ENCODE assay signal across 10 mouse cellular contexts in the genomic region with DNA sequence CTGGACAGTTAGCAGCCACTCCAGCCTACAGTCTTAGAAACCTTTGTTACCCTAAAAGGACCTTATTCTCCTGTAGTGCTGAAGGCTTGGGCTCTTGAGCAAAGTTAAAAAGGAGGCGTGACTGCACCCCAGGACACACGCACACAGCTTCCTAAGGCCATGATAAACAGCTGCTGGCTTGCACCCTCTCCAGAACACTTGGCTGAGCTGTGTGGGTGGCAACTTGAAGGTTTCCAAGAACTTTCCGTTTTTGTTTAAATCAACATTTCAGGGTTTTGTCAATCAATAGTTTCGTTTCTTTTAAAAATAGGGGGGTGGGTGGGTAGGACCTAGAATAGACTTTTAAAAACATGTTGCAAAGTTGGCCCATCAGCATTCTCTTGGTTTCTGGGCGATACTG. TPM values are rescaled to one million over a fixed set of nuclear protein-coding genes. Genes with fewer than 3 reads are reported as not detected.
DNase-seq lines count a peak whose midpoint lies in the region; ATAC-seq and TF ChIP-seq lines count a peak whose summit lies in the region.
"Had no signal": no experiment of that assay in that cellular context is flagged by ENCODE, and none has a peak within 500 bp of the region (broad histone marks: within the 10 kb centered on the region; RNA-seq: fewer than 3 reads in every experiment).

No protein-coding gene starts in this region.

- H3K79me2 ChIP-seq in liver, adult 2 months (ENCODE audit: control insufficient read depth, insufficient read depth, low read length) = peaks cover 3% of the 10 kb centered on the region; the same call in 1 of the 2 replicates

- peaks cover 15% of the 10 kb centered on the region for H3K4me1 ChIP-seq in liver, adult 2 months (ENCODE audit: control insufficient read depth, insufficient read depth, low read length)
- H3K4me1 ChIP-seq in hindbrain, embryonic 11.5 days (replicated peaks; ENCODE audit: control insufficient read depth, insufficient read depth, low read length) = 0 out of 2 replicates have a peak, but pooled peaks cover 2% of the 10 kb centered on the region
- H3K4me1 ChIP-seq in lung, embryonic 16.5 days (replicated peaks; ENCODE audit: control insufficient read depth, insufficient read depth, low read length) = no peaks in the 10 kb centered on the region; the same call in 1 of the 2 replicates
- H3K4me1 ChIP-seq in stomach, embryonic 16.5 days (ENCODE audit: control insufficient read depth, insufficient read depth, low read length) = 0 out of 2 replicates have a peak, but pooled peaks cover 2% of the 10 kb centered on the region
- no peaks in the 10 kb centered on the region for H3K4me1 ChIP-seq in thymus, adult 2 months (replicated peaks; ENCODE audit: control insufficient read depth, insufficient read depth, low read length)

- WGBS in liver, adult 2 months = 10% methylated on average over 5 of the region's 5 CpGs
- WGBS in hindbrain, embryonic 11.5 days = 46% methylated on average over 5 of the region's 5 CpGs
- 24% methylated on average over 5 of the region's 5 CpGs for WGBS in lung, embryonic 16.5 days
- WGBS in stomach, embryonic 16.5 days = 26% methylated on average over 5 of the region's 5 CpGs
- 35% methylated on average over 5 of the region's 5 CpGs for WGBS in thymus, adult 2 months

- no peak for TF ChIP-seq CTCF in liver, adult 2 months (IDR thresholded peaks at IDR 0.05; ENCODE audit: low read depth, low read length)
- TF ChIP-seq CTCF in thymus, adult 2 months (IDR thresholded peaks at IDR 0.05; ENCODE audit: borderline replicate concordance, control insufficient read depth, extremely low read depth, insufficient read depth, low read length, poor library complexity) = no peak

- H3K36me3 ChIP-seq in liver, adult 2 months (ENCODE audit: control insufficient read depth, insufficient read depth, low read length) = no peaks in the 10 kb centered on the region
- no peaks in the 10 kb centered on the region for H3K36me3 ChIP-seq in hindbrain, embryonic 11.5 days (ENCODE audit: control insufficient read depth, insufficient read depth, low read length)
- H3K36me3 ChIP-seq in lung, embryonic 16.5 days (ENCODE audit: control insufficient read depth, insufficient read depth, low read length) = no peaks in the 10 kb centered on the region
- H3K36me3 ChIP-seq in stomach, embryonic 16.5 days (ENCODE audit: control insufficient read depth, insufficient read depth, low read length) = no peaks in the 10 kb centered on the region
- H3K36me3 ChIP-seq in thymus, adult 2 months (ENCODE audit: control insufficient read depth, insufficient read depth, low read length) = no peaks in the 10 kb centered on the region

- DNase-seq in liver, adult 2 months (ENCODE audit: extremely low read depth, low read depth, low spot score) = peak; percentile 88
- no peak for DNase-seq in liver
- no peak for DNase-seq in hindbrain, embryonic 11.5 days (ENCODE audit: low spot score)
- DNase-seq in left cerebral cortex, adult 18-20 months (ENCODE audit: low spot score in 2 of 2) = no peak
- no peak for DNase-seq in ovary, adult 18-20 months (ENCODE audit: low spot score)
- DNase-seq in thymus, adult 2 months = no peak
- DNase-seq: cerebellum, adult 11-12 months had no signal

- no peak for ATAC-seq in hindbrain, embryonic 11.5 days (ENCODE audit: low FRiP score)
- no peak for ATAC-seq in lung, embryonic 16.5 days (ENCODE audit: low read depth)
- ATAC-seq in stomach, embryonic 16.5 days (ENCODE audit: insufficient read depth, low FRiP score) = peak; percentile 27; the same call in 1 of the 2 replicates

- 0 out of 2 replicates have a peak, but pooled peaks have one; percentile 12 for TF ChIP-seq POLR2A in liver, adult 2 months (IDR thresholded peaks at IDR 0.05; ENCODE audit: extremely low read depth, insufficient read depth, low read length)
- no peak for TF ChIP-seq POLR2A in thymus, adult 2 months (IDR thresholded peaks at IDR 0.05; ENCODE audit: control insufficient read depth, extremely low read depth, insufficient read depth, low read length, poor library complexity)

- no peaks in the 10 kb centered on the region for H3K27me3 ChIP-seq in liver, adult 2 months (ENCODE audit: control insufficient read depth, insufficient read depth, low read length)
- H3K27me3 ChIP-seq in hindbrain, embryonic 11.5 days (ENCODE audit: control insufficient read depth, insufficient read depth, low read length) = 0 out of 2 replicates have a peak, but pooled peaks cover 2% of the 10 kb centered on the region
- no peaks in the 10 kb centered on the region for H3K27me3 ChIP-seq in lung, embryonic 16.5 days (ENCODE audit: control insufficient read depth, insufficient read depth, low read depth, low read length)
- 0 out of 2 replicates have a peak, but pooled peaks cover 7% of the 10 kb centered on the region for H3K27me3 ChIP-seq in stomach, embryonic 16.5 days (ENCODE audit: control insufficient read depth, insufficient read depth, low read length)
- H3K27me3 ChIP-seq in thymus, adult 2 months (ENCODE audit: control insufficient read depth, insufficient read depth, low read length) = no peaks in the 10 kb centered on the region

- H3K9ac ChIP-seq in liver, adult 2 months (ENCODE audit: low read depth, low read length) = peak overlapping the region; percentile 86
- no peak overlapping the region for H3K9ac ChIP-seq in hindbrain, embryonic 11.5 days (ENCODE audit: low read depth, low read length)
- peak overlapping the region; percentile 73 for H3K9ac ChIP-seq in lung, embryonic 16.5 days (ENCODE audit: low read length)
- H3K9ac ChIP-seq in stomach, embryonic 16.5 days (ENCODE audit: low read length) = peak overlapping the region; percentile 75

- no peaks in the 10 kb centered on the region for H3K9me3 ChIP-seq in hindbrain, embryonic 11.5 days (ENCODE audit: control insufficient read depth, low read length)
- H3K9me3 ChIP-seq in lung, embryonic 16.5 days (ENCODE audit: control insufficient read depth, low read length) = no peaks in the 10 kb centered on the region
- no peaks in the 10 kb centered on the region for H3K9me3 ChIP-seq in stomach, embryonic 16.5 days (replicated peaks; ENCODE audit: control insufficient read depth, low read length)

- peak overlapping the region; percentile 90; the same call in 1 of the 2 replicates for H3K4me2 ChIP-seq in hindbrain, embryonic 11.5 days (replicated peaks; ENCODE audit: low read depth, low read length)
- H3K4me2 ChIP-seq in lung, embryonic 16.5 days (ENCODE audit: low read depth, low read length) = peak overlapping the region; percentile 93
- H3K4me2 ChIP-seq in stomach, embryonic 16.5 days (ENCODE audit: low read depth, low read length) = peak overlapping the region; percentile 95

- peak overlapping the region; percentile 87 for H3K27ac ChIP-seq in liver, adult 2 months (replicated peaks; ENCODE audit: insufficient read depth, low read depth, low read length)
- no peak overlapping the region for H3K27ac ChIP-seq in hindbrain, embryonic 11.5 days (ENCODE audit: low read depth, low read length)
- no peak overlapping the region for H3K27ac ChIP-seq in lung, embryonic 16.5 days (ENCODE audit: low read length)
- H3K27ac ChIP-seq in stomach, embryonic 16.5 days (ENCODE audit: low read length) = peak overlapping the region; percentile 42; the same call in 1 of the 2 replicates
- H3K27ac ChIP-seq in thymus, adult 2 months (ENCODE audit: control insufficient read depth, insufficient read depth, low read length) = no peak overlapping the region

- H3K4me3 ChIP-seq in liver, adult 2 months (ENCODE audit: insufficient read depth, low read depth, low read length) = peak overlapping the region; percentile 71
- peak overlapping the region; percentile 46 for H3K4me3 ChIP-seq in hindbrain, embryonic 11.5 days (ENCODE audit: low read depth, low read length)
- peak overlapping the region; percentile 63 for H3K4me3 ChIP-seq in lung, embryonic 16.5 days (ENCODE audit: low read length)
- peak overlapping the region; percentile 57 for H3K4me3 ChIP-seq in stomach, embryonic 16.5 days (replicated peaks; ENCODE audit: low read length)
- H3K4me3 ChIP-seq in thymus, adult 2 months (ENCODE audit: control insufficient read depth, insufficient read depth, low read length) = no peak overlapping the region

RNA-seq across cellular contexts. Expression of a gene that starts 0.9 kb away (rescaled TPM):
- total RNA-seq in liver, adult 2 months (2014; rRNA removed) = 9.7 and 15.7 TPM in 2 replicates
- 4.6 and 9.0 TPM in 2 replicates for polyA plus RNA-seq in liver, adult 2 months (2012; rRNA removed)
- 0.43 and 1.0 TPM in 2 replicates for polyA plus RNA-seq in hindbrain, embryonic 11.5 days (2014; fragmentation: Nextera tagmentation; extraction: Ambion mirVana)
- polyA plus RNA-seq in lung, embryonic 16.5 days (2015; fragmentation: Nextera tagmentation; extraction: Ambion mirVana) = 10.1 and 11.5 TPM in 2 replicates
- 29.7 and 39.6 TPM in 2 replicates for polyA plus RNA-seq in stomach, embryonic 16.5 days (2015; fragmentation: Nextera tagmentation; extraction: Ambion mirVana)
- total RNA-seq in left cerebral cortex, adult 18-20 months (2021) = 10 to 100 TPM in 1 of 2 experiments, 1 to 10 TPM in 1; 8.8 to 10.4 TPM
- 0.19 and 0.22 TPM in 2 replicates for polyA plus RNA-seq in thymus, adult 2 months (2012; rRNA removed)
- total RNA-seq: MEL had no signal

Comparison
In these comparisons a context has a peak if more than half of its experiments do, and no peak if none do; other contexts are left out.
1. H3K27ac ChIP-seq: peak in liver, adult 2 months (single experiment) and stomach, embryonic 16.5 days (single experiment); none in hindbrain, embryonic 11.5 days (single experiment), lung, embryonic 16.5 days (single experiment) and thymus, adult 2 months (single experiment).
2. Peak in every context shown above with its lines, with median percentiles within 50 percentile points of each other: H3K4me2 ChIP-seq.